Mouse (Mus musculus) bone marrow, adult 2 months (tissue): ENCODE measurements around the gene Psmd4. TPM values are rescaled to one million over a fixed set of nuclear protein-coding genes. Genes with fewer than 3 reads are reported as not detected.

Experiments used
- H3K27ac ChIP-seq: fragments of 200-500 bp; 2 replicates; pipeline ENCODE4 v1.5.1; 2012; ENCODE audit warnings: low read depth, mild to moderate bottlenecking, control low read depth, inconsistent platforms, low read length; ENCODE audit not compliant: control insufficient read depth, poor library complexity, insufficient read depth
- H3K4me1 ChIP-seq: fragments of 200-500 bp; 2 replicates; pipeline ENCODE4 v1.6.1; 2011; ENCODE audit warnings: low read length; ENCODE audit not compliant: control insufficient read depth, insufficient read depth
- H3K4me3 ChIP-seq: fragments of 200-500 bp; replicated peaks from 2 replicates; pipeline ENCODE3; 2011; ENCODE audit warnings: mild to moderate bottlenecking, low read depth, low read length, control low read depth; ENCODE audit not compliant: control insufficient read depth
- CTCF ChIP-seq: fragments of 200-500 bp; IDR thresholded peaks from 2 replicates; pipeline ENCODE4 v1.5.1; 2011; ENCODE audit warnings: low read length, control low read depth; ENCODE audit not compliant: control insufficient read depth, insufficient read depth
- POLR2A ChIP-seq: fragments of 200-500 bp; IDR thresholded peaks from 2 replicates; pipeline ENCODE4 v1.6.1; 2011; ENCODE audit warnings: low read depth, mild to moderate bottlenecking, control low read depth, low read length, borderline replicate concordance; ENCODE audit not compliant: control insufficient read depth
- WGBS: fragments of 180-500 bp; shearing (Covaris S2); methylation state at CpG from one replicate; pipeline ENCODE4 v1.1.7; 2018; 5-methylcytosine and 5-hydroxymethylcytosine counted together
- polyA plus RNA-seq: library from polyadenylated mRNA; stranded (reverse); fragments of >200 nt; gene quantifications from 2 replicates; pipeline ENCODE4 v1.2.4, GENCODE M21; 2011; ENCODE audit warnings: low replicate concordance; ENCODE audit not compliant: missing spikeins, insufficient read depth, insufficient read length

Gene Psmd4
- 288 and 328 TPM in 2 replicates for polyA plus RNA-seq

DNA sequence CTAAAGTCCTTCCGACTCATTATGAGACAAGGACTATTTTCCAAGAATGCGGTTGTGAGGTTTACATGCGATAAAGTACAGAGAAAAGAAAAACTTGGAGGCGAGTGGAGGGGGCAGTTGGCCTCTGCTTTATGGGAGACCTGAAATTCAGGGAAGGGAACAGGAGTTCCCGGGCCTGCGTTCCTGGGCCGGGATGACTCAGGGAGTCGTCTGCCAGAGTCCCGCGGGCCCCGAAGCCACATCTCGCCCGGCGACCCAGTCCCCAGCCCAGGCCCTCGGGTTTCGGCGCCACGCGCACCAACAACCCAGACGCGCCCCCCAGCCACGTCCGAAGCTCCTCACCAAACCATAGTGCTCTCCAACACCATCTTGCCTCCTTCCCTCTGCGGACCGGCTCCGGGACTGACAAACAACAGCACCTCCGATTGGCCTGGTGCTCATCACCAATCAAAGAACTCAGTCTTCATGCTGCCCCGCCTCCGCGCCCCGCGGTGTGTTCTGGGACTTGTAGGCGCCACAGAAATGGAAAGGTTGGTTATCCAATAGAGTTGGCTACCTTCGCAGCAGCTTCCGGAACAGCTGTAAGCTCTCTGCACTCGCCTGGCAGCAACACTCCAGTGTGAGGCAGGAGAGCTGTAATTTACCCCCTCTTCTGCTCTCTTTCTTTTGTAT lies at the start of gene Psmd4:
Psmd4 (minus strand) TSS at position 449 of the 672 bp plus-strand sequence.
- TF ChIP-seq CTCF (no peak), POLR2A (peak; percentile 84)
- H3K4me3 ChIP-seq = peak within 1 kb of the TSS; percentile 95
- peak within 1 kb of the TSS; percentile 75 for H3K27ac ChIP-seq
- WGBS = under 1% methylated on average over 36 of the region's 36 CpGs
- H3K4me1 ChIP-seq = peaks cover 2% of the 10 kb centered on the region; the same call in 1 of the 2 replicates

DNA sequence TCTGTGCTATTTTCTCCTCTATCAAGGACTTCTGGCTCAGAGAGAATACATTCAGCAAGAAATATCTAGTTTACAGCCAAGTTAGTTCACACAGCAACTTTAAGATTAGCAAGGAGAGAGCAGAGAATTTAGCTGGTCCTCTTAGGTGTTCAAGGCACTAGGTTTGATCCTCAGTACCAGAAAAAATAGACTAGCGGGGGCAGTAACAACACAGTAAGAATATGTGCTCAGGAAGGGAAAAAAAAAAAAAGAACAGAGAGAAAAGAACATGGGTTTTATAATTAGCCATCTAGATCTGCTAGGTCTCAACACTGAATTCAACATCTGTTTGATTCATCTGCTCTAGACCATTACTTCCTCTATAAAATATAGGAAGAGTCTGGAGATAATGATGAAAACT lies 45.7 kb upstream of the Psmd4 start:
- WGBS = 97% methylated on average over 1 of the region's 1 CpGs
- Histone ChIP-seq H3K4me3 (no peak overlapping the region), H3K4me1 (no peaks in the 10 kb centered on the region), H3K27ac (no peak overlapping the region)
- TF ChIP-seq CTCF (no peak), POLR2A (no peak)

DNA sequence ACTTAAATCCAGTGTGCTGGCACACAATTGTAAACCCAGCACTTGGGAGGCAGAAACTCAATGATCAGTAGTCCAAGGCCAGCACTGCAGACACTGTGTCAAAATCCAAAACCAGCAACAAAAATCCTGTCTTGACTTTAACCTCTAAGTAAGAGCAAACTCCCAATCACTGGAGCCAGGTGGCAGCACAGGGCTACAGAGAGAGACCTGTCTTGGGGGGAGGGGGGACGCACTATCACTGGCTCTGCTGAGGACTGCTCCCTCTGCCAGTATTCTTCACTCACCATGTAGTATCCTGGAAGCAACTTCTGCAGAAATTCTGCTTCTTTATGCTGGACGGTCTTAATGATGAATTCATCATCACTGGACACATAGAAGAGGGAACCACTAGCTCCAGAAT lies 29.2 kb upstream of the Psmd4 start:
- TF ChIP-seq CTCF (no peak), POLR2A (no peak)
- Histone ChIP-seq H3K4me3 (no peak overlapping the region), H3K27ac (no peak overlapping the region), H3K4me1 (no peaks in the 10 kb centered on the region)
- 92% methylated on average over 2 of the region's 2 CpGs for WGBS

DNA sequence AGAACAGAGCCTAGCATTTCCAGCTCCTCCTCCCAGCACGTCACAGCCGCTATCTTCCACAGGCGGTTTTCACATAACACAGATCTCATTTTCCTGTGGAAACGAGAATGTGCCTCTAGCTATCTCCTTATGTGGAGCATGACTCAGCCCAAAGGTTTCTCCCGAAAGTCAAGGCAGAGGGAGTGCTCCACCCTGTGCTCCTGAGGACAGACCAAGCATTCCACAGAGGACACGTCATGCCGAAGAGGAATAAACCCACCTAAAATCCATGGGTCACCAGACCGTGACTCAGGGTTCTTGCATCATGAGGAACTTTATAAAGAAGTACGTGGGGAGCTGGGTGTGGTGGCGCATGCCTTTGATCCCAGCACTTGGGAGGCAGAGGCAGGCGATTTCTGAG lies 24.2 kb upstream of the Psmd4 start:
- no peak for TF ChIP-seq POLR2A
- TF ChIP-seq CTCF = no peak
- 75% methylated on average over 11 of the region's 11 CpGs for WGBS
- H3K4me1 ChIP-seq = no peaks in the 10 kb centered on the region
- no peak overlapping the region for H3K27ac ChIP-seq
- no peak overlapping the region for H3K4me3 ChIP-seq

DNA sequence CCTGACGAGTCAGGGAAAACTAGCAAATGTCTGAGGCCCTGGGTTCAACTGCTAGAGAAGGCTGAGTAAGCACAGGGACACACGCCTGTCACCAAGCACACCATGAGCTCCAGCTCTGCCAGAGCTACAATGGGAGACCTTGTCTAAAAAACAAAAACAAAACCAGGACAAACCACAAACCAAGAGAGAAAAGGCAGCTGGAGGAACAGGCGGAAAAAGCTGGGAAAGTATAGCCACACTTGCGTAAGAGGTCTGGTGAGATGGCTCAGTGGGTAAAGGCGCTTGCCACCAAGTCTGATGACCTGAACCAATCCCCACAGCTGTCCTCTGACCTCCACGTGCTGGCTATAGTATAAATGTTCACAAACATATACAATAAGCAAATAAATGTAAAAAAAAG lies 23.7 kb upstream of the Psmd4 start:
- 71% methylated on average over 6 of the region's 6 CpGs for WGBS
- TF ChIP-seq POLR2A (no peak), CTCF (no peak)
- H3K27ac ChIP-seq = no peak overlapping the region

DNA sequence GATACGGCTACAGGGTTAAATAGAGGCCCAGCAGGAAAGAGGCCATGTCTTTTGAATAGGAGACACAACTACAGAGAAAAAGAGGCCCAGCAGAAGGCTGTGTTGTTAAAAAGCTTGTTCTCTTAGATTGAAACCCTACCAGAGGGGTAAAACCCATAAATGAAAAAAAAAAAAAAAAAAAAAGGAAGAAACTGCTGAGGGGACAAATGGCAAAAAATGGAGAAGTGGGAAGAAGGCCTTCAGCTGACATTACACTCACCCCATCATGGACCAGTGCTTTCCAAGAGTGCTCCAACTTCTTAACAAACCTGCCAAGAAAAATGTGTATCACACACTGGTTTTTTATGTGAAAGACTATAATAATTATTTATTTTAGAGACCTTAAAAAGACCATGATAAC lies 23.1 kb upstream of the Psmd4 start:
- TF ChIP-seq CTCF (no peak), POLR2A (no peak)
- no peaks in the 10 kb centered on the region for H3K4me1 ChIP-seq
- no peak overlapping the region for H3K4me3 ChIP-seq
- H3K27ac ChIP-seq = no peak overlapping the region
- 88% methylated on average over 1 of the region's 1 CpGs for WGBS

More for the DNA sequence above, 23.7 kb upstream of the Psmd4 start:
- H3K4me1 ChIP-seq = no peaks in the 10 kb centered on the region
- H3K4me3 ChIP-seq = no peak overlapping the region

DNA sequence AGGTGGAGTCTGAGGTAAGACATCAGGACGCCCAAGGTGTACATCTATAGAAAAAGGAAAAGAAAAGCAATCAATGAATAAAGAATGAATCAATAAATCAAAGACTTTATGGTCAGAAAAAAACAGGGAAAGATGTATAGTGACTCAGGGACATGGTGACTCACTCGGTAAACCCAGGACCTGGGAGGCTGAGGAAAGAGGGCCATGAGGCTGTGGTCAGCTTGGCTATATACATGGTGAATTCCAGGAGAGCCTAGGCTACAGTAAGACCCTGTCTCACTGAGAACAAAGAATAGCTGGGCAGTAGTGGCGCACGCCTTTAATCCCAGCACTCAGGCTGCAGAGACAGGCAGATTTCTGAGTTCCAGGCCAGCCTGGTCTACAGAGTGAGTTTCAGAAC lies 21.3 kb upstream of the Psmd4 start:
- WGBS = 89% methylated on average over 4 of the region's 4 CpGs
- no peak for TF ChIP-seq POLR2A
- TF ChIP-seq CTCF = no peak
- Histone ChIP-seq H3K4me3 (no peak overlapping the region), H3K27ac (no peak overlapping the region), H3K4me1 (no peaks in the 10 kb centered on the region)

DNA sequence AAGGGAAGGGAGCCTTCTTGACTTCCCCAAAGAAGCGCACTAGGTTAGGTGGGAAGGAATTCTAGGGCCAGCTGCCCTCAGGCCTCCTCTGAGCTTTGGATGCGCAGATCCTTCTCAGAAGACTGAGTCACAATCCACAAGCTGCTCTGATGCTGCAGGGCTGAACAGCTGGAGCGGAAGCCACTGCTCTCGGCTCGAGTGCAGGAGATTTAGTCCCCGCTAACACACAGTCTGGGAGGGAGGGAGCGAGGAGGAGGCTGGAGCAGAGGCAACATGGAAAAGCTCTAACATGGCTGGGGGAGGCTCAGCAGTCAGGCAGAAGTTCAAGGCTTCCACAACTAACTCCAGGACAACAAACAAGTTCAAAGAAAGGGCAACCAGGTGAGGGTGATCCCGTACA lies 15.7 kb upstream of the Psmd4 start:
- H3K4me3 ChIP-seq = no peak overlapping the region
- no peaks in the 10 kb centered on the region; the same call in 1 of the 2 replicates for H3K4me1 ChIP-seq
- no peak overlapping the region for H3K27ac ChIP-seq
- 88% methylated on average over 8 of the region's 8 CpGs for WGBS
- TF ChIP-seq CTCF (no peak), POLR2A (no peak)
